In the genomic region with DNA sequence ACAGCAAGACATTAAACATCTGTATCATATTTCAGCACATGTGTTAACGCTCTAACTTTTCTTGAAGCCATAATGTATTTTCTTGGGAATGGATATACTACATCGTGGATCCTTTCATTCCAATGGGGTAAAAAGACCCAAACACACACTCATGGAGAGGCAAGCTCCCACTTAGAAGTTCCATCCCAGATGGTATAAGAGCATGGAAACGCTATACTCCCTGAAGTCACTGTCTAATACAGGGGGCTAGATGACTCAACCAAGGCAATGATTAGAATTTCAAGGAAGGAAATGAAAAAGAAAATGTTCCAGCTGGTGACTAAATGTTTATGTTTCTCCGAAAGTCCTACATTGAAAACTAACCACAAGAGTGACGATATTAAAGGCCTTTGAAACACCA, we compare ENCODE assay signal across 26 mouse cellular contexts.
"Had no signal": no experiment of that assay in that cellular context is flagged by ENCODE, and none has a peak within 500 bp of the region (broad histone marks: within the 10 kb centered on the region; RNA-seq: fewer than 3 reads in every experiment).

No protein-coding gene starts in this region.

- H3K27ac ChIP-seq: gastrocnemius, adult 2 months; heart, embryonic 10.5 days; hindbrain, embryonic 10.5 days; hindbrain, embryonic 13.5 days; hindbrain, embryonic 15.5 days; hindbrain, postnatal 0 days; kidney, embryonic 15.5 days; kidney, postnatal 0 days; limb, embryonic 15.5 days; liver, embryonic 12.5 days; liver, embryonic 14.5 days had no signal

- H3K9ac ChIP-seq: heart, embryonic 12.5 days; hindbrain, embryonic 13.5 days; hindbrain, embryonic 15.5 days; kidney, embryonic 15.5 days; limb, embryonic 15.5 days; liver, embryonic 12.5 days; liver, embryonic 14.5 days had no signal

- DNase-seq: gastrocnemius, adult 2 months; gastrocnemius, postnatal 10 days; gastrocnemius, postnatal 25 days; heart, adult 18-20 months; heart, postnatal 10 days; heart, postnatal 4 days; kidney, adult 11 months; kidney, adult 2 months; kidney, adult 9 months; kidney, postnatal 14 days; kidney, postnatal 36 days; layer of hippocampus, adult 9-11 months; layer of hippocampus, postnatal 36 days; left cerebral cortex, postnatal 4 days had no signal

- H3K27me3 ChIP-seq: heart, embryonic 12.5 days; hindbrain, embryonic 13.5 days; hindbrain, embryonic 15.5 days; kidney, embryonic 15.5 days; limb, embryonic 15.5 days; liver, embryonic 12.5 days had no signal

- H3K4me3 ChIP-seq: gastrocnemius, adult 2 months; heart, embryonic 10.5 days; heart, embryonic 12.5 days; hindbrain, embryonic 10.5 days; hindbrain, embryonic 13.5 days; hindbrain, embryonic 15.5 days; kidney, embryonic 15.5 days; limb, embryonic 15.5 days; liver, embryonic 12.5 days had no signal

- H3K4me2 ChIP-seq: heart, embryonic 12.5 days; hindbrain, embryonic 13.5 days; hindbrain, embryonic 15.5 days; kidney, embryonic 15.5 days; limb, embryonic 15.5 days; liver, embryonic 12.5 days had no signal

- H3K36me3 ChIP-seq: heart, embryonic 10.5 days; heart, embryonic 12.5 days; hindbrain, embryonic 10.5 days; hindbrain, embryonic 13.5 days; hindbrain, embryonic 15.5 days; kidney, embryonic 15.5 days; limb, embryonic 15.5 days; liver, embryonic 12.5 days had no signal

- H3K9me3 ChIP-seq: heart, embryonic 10.5 days; hindbrain, embryonic 10.5 days; hindbrain, embryonic 15.5 days; kidney, embryonic 15.5 days; limb, embryonic 15.5 days; liver, embryonic 12.5 days had no signal

- H3K4me1 ChIP-seq: heart, embryonic 10.5 days; heart, embryonic 12.5 days; hindbrain, embryonic 10.5 days; hindbrain, embryonic 13.5 days; hindbrain, embryonic 15.5 days; kidney, embryonic 15.5 days; limb, embryonic 15.5 days; liver, embryonic 12.5 days had no signal

- ATAC-seq: hindbrain, postnatal 0 days; intestine, embryonic 16.5 days; liver, embryonic 12.5 days had no signal
